Mouse (Mus musculus) layer of hippocampus, adult 6 months (tissue): ENCODE data around the gene Cetn3. TPM values are rescaled to one million over a fixed set of nuclear protein-coding genes. Genes with fewer than 3 reads are reported as not detected.

Source experiments
- long read RNA-seq, 2 experiments: library from polyadenylated mRNA; unstranded; transcript quantifications; one replicate each; pipeline ENCODE4 v2.0.0; 2019 to 2020
- polyA plus RNA-seq: library from polyadenylated mRNA; unstranded; fragments of <200 nt; fragmentation: Nextera tagmentation; gene quantifications from 2 replicates; pipeline ENCODE4 v1.2.3, GENCODE M21; 2021

The Cetn3 gene
- 129 and 131 TPM in 2 replicates for polyA plus RNA-seq
- long read RNA-seq, experiment 1, transcript Cetn3-201 (5 exons, 1,226 nt): major isoform, 72 of 78 reads
- long read RNA-seq, experiment 1, partial matches to known transcripts: 1 of 78 reads
- long read RNA-seq, experiment 1, other reads (novel, unspliced or antisense): 3 of 78 reads
- long read RNA-seq, experiment 2, transcript Cetn3-201 (5 exons, 1,226 nt): major isoform, 67 of 92 reads
- long read RNA-seq, experiment 2, partial matches to known transcripts: 9 of 92 reads
- long read RNA-seq, experiment 2, other reads (novel, unspliced or antisense): 16 of 92 reads

GRCm38 (mm10) chr13:81782971-81783404, at the start of gene Cetn3:
Gene Cetn3, plus strand, starts transcription at chr13:81783077.

Other genes with a start within 250 kb of the Cetn3 start
- gene Adgrv1, start 149.9 kb upstream of the Cetn3 start, polyA plus RNA-seq: 1.8 and 2.0 TPM in 2 replicates
- gene Lysmd3, start 125.4 kb upstream of the Cetn3 start, polyA plus RNA-seq: 7.6 and 9.0 TPM in 2 replicates
- gene Polr3g, start 72.1 kb upstream of the Cetn3 start, polyA plus RNA-seq: 4.8 and 5.9 TPM in 2 replicates
- 35.9 and 37.8 TPM in 2 replicates for gene Mblac2, start 71.7 kb upstream of the Cetn3 start, polyA plus RNA-seq